Mouse (Mus musculus): ENCODE results near the gene Hspbap1. TPM values are rescaled to one million over a fixed set of nuclear protein-coding genes. Genes with fewer than 3 reads are reported as not detected.

The Hspbap1 gene
- total and polyA plus RNA-seq, 2 experiments from 2014 or later, result 6.8 to 8.2 TPM

DNA sequence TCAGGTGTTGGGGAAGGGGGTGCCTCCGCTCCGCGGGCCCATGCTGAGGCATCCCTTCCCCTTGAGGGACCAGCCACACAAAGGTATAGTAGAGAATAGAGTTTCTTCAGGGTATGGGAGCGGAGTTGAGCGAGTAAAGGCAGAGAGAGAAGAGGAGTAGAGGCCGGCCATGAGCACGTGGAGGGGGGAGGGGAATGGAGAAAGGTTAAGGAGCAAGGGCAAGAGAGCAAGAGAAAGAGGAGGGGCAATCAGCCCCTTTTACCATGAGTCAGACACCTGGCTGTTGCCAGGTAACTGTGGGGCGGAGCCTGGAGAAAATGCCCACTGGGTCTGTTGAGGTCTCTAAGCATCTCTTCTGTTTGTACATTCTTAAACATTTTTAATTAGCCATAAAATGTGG is 966 bp downstream of the Hspbap1 start:
- no peaks in the 10 kb centered on the region for H3K9me3 ChIP-seq (ENCODE audit: low read length)
- peaks cover 19% of the 10 kb centered on the region for H3K4me1 ChIP-seq (ENCODE audit: insufficient read depth)
- ATAC-seq (no peak), DNase-seq (no peak)
- peak overlapping the region; percentile 60 for H3K4me3 ChIP-seq (ENCODE audit: low read depth, low read length)
- no peak for TF ChIP-seq CTCF (IDR thresholded peaks at IDR 0.05; ENCODE audit: low read depth)
- H3K9ac ChIP-seq, result no peak overlapping the region
- H3K27ac ChIP-seq (ENCODE audit: low read depth, low read length), result no peak overlapping the region
- H3K4me2 ChIP-seq (ENCODE audit: low read depth), result peak overlapping the region; percentile 62
- 22% methylated on average over 8 of the region's 8 CpGs for WGBS
- no peaks in the 10 kb centered on the region for H3K27me3 ChIP-seq (ENCODE audit: insufficient read depth, low read length)
- no peaks in the 10 kb centered on the region for H3K36me3 ChIP-seq (ENCODE audit: insufficient read depth)

DNA sequence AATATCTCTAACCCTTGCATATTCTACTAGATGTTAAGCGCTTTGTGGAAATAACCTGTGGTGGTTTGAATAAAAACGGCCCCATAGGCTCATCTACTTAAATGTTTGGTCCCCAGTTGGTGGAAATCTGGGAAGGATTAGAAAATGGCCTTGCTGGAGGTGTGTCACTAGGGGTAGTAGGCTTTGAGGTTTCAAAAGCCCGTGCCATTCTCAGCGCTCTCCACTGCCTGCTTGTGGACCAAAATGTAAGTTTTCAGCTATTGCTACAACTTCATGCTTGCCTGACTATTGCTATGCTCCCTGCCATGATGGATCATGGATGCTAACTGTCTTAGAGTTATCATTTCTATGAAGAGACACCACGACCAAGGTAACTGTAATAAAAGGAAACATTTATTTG is 1.4 kb downstream of the Hspbap1 start:
- Histone ChIP-seq H3K27me3 (ENCODE audit: insufficient read depth, low read length) (no peaks in the 10 kb centered on the region), H3K4me3 (ENCODE audit: low read depth, low read length) (no peak overlapping the region), H3K4me2 (ENCODE audit: low read depth) (peak overlapping the region; percentile 62), H3K9ac (no peak overlapping the region), H3K36me3 (ENCODE audit: insufficient read depth) (no peaks in the 10 kb centered on the region), H3K4me1 (ENCODE audit: insufficient read depth) (peaks cover 19% of the 10 kb centered on the region), H3K27ac (ENCODE audit: low read depth, low read length) (no peak overlapping the region), H3K9me3 (ENCODE audit: low read length) (no peaks in the 10 kb centered on the region)
- ATAC-seq, result no peak
- TF ChIP-seq CTCF (IDR thresholded peaks at IDR 0.05; ENCODE audit: low read depth), result no peak; the same call in 1 of the 2 replicates
- WGBS, result 86% methylated on average over 5 of the region's 5 CpGs
- no peak for DNase-seq

DNA sequence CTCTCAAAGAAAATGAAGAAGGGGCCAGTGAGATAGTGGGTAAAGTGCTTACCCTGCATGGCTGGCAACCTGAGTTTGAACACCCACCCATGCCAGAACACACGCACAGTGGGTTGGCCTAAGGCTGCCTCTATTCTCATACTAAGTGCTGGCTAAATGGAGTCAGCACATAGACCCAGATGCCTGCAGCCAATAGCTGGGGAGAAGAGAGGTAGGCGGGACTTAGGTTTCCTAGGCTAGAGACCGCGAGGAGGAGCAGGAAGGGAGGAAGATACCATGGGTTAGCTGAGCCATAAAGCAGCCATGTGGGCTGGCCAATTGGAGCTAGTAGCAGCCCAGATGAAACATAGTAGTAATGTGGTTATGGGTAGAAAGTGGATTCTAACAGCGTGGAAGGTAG is 2.4 kb downstream of the Hspbap1 start:
- H3K4me3 ChIP-seq (ENCODE audit: low read depth, low read length), result no peak overlapping the region
- DNase-seq (no peak), ATAC-seq (no peak)
- no peaks in the 10 kb centered on the region for H3K36me3 ChIP-seq (ENCODE audit: insufficient read depth)
- H3K4me1 ChIP-seq (ENCODE audit: insufficient read depth), result peaks cover 17% of the 10 kb centered on the region
- no peak overlapping the region for H3K9ac ChIP-seq
- H3K27ac ChIP-seq (ENCODE audit: low read depth, low read length), result no peak overlapping the region
- H3K4me2 ChIP-seq (ENCODE audit: low read depth), result no peak overlapping the region
- no peaks in the 10 kb centered on the region for H3K27me3 ChIP-seq (ENCODE audit: insufficient read depth, low read length)
- WGBS, result 93% methylated on average over 5 of the region's 5 CpGs
- no peak for TF ChIP-seq CTCF (IDR thresholded peaks at IDR 0.05; ENCODE audit: low read depth)
- no peaks in the 10 kb centered on the region for H3K9me3 ChIP-seq (ENCODE audit: low read length)

DNA sequence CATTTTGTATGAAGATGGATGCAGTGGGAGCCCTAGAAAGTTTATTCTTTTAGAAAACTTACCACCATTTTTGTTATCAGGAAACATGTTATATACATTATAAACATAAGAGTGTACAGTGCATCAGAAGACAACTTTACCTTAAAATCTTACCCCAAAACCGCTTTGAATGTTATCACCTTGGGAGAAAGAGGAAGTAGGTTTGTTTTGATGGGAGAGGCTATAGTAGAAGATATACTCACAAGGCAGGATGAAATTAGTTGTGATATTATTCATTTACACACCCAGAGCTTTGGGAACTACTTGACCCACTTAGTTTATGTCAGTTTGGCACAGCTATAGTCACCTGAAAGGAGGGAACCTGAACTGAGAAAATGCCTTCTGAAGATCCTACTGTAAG is 5.7 kb downstream of the Hspbap1 start:
- no peak for DNase-seq
- H3K9me3 ChIP-seq (ENCODE audit: low read length), result no peaks in the 10 kb centered on the region
- no peaks in the 10 kb centered on the region for H3K27me3 ChIP-seq (ENCODE audit: insufficient read depth, low read length)
- H3K4me2 ChIP-seq (ENCODE audit: low read depth), result no peak overlapping the region
- no peaks in the 10 kb centered on the region for H3K36me3 ChIP-seq (ENCODE audit: insufficient read depth)
- H3K4me1 ChIP-seq (ENCODE audit: insufficient read depth), result peaks cover 8% of the 10 kb centered on the region; the same call in 1 of the 2 replicates
- ATAC-seq, result no peak
- TF ChIP-seq CTCF (IDR thresholded peaks at IDR 0.05; ENCODE audit: low read depth), result no peak
- no peak overlapping the region for H3K4me3 ChIP-seq (ENCODE audit: low read depth, low read length)
- 91% methylated on average over 1 of the region's 1 CpGs for WGBS
- H3K27ac ChIP-seq (ENCODE audit: low read depth, low read length), result no peak overlapping the region
- H3K9ac ChIP-seq, result no peak overlapping the region

DNA sequence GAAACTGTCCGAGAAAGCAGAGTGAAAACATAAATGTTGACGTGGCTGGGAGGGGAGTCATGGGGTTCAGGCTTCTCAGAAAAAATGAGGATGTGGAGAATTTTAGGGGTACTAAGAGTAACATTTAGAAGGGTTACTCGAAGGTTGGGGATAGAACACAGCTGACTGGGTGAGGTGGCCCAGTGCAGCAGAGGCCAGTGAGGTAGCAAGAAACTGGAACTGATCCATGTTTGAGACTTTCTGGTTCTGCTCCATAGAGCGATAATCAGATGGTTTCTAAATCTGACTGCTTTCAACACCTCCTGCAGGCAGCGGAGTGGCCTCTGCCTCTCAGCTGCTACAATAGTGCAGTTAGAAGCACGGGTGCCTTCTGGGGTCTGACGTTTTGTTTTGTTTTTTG is 6.6 kb downstream of the Hspbap1 start:
- no peak overlapping the region for H3K4me3 ChIP-seq (ENCODE audit: low read depth, low read length)
- H3K9me3 ChIP-seq (ENCODE audit: low read length), result no peaks in the 10 kb centered on the region
- 95% methylated on average over 7 of the region's 7 CpGs for WGBS
- H3K27ac ChIP-seq (ENCODE audit: low read depth, low read length), result no peak overlapping the region
- no peak for ATAC-seq
- H3K4me2 ChIP-seq (ENCODE audit: low read depth), result no peak overlapping the region
- no peaks in the 10 kb centered on the region for H3K4me1 ChIP-seq (ENCODE audit: insufficient read depth)
- no peak for TF ChIP-seq CTCF (IDR thresholded peaks at IDR 0.05; ENCODE audit: low read depth)
- DNase-seq, result no peak
- no peaks in the 10 kb centered on the region for H3K36me3 ChIP-seq (ENCODE audit: insufficient read depth)
- H3K27me3 ChIP-seq (ENCODE audit: insufficient read depth, low read length), result no peaks in the 10 kb centered on the region
- H3K9ac ChIP-seq, result no peak overlapping the region

DNA sequence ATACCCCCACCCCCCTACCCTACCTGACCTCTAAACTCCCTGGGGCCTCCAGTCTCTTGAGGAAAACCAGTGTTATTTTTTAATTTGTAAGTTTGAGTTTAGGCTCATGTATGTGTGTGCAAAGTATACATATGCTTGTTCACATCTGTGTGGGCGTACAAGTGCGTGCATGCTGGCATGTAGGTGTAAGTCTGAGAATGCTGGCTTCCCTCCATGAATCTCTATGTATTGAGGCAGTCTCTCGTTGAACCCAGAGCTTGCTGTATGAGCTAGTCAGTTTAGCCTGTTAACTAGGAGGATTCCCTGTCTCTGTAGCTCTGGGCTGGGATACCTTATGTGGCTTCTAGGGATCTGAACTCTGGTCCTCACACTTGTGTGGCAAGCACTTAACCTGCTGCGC is 7.6 kb downstream of the Hspbap1 start:
- Histone ChIP-seq H3K4me1 (ENCODE audit: insufficient read depth) (no peaks in the 10 kb centered on the region), H3K36me3 (ENCODE audit: insufficient read depth) (no peaks in the 10 kb centered on the region), H3K4me3 (ENCODE audit: low read depth, low read length) (no peak overlapping the region), H3K9ac (no peak overlapping the region), H3K9me3 (ENCODE audit: low read length) (no peaks in the 10 kb centered on the region), H3K27ac (ENCODE audit: low read depth, low read length) (no peak overlapping the region), H3K27me3 (ENCODE audit: insufficient read depth, low read length) (no peaks in the 10 kb centered on the region), H3K4me2 (ENCODE audit: low read depth) (no peak overlapping the region)
- WGBS, result 94% methylated on average over 4 of the region's 4 CpGs
- ATAC-seq, result no peak
- TF ChIP-seq CTCF (IDR thresholded peaks at IDR 0.05; ENCODE audit: low read depth), result no peak
- no peak for DNase-seq

DNA sequence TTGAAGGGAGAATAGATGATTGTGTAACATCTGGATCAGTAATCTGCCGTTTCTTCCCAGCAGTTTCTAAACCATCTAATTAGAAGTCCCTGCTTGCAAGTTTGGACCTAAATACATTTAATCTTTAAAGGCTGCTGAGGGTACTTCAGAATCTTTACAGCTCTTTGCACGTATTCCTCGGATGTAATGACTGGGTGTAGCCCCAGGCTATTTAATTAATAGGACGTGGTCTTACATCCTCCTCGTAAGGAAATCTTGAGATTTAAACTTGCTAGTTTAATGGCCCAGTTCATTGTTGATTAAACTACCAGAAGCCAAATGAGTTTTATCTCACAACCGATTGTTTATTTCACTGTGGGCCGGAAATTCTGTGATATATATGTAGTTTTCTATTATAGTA is 9.5 kb downstream of the Hspbap1 start:
- no peak overlapping the region for H3K4me3 ChIP-seq (ENCODE audit: low read depth, low read length)
- no peak for TF ChIP-seq CTCF (IDR thresholded peaks at IDR 0.05; ENCODE audit: low read depth)
- DNase-seq, result no peak
- WGBS, result 51% methylated on average over 7 of the region's 7 CpGs
- no peaks in the 10 kb centered on the region for H3K27me3 ChIP-seq (ENCODE audit: insufficient read depth, low read length)
- no peak for ATAC-seq
- H3K27ac ChIP-seq (ENCODE audit: low read depth, low read length), result no peak overlapping the region
- no peaks in the 10 kb centered on the region for H3K4me1 ChIP-seq (ENCODE audit: insufficient read depth)
- no peak overlapping the region for H3K9ac ChIP-seq
- no peaks in the 10 kb centered on the region for H3K36me3 ChIP-seq (ENCODE audit: insufficient read depth)
- no peaks in the 10 kb centered on the region for H3K9me3 ChIP-seq (ENCODE audit: low read length)
- H3K4me2 ChIP-seq (ENCODE audit: low read depth), result no peak overlapping the region

DNA sequence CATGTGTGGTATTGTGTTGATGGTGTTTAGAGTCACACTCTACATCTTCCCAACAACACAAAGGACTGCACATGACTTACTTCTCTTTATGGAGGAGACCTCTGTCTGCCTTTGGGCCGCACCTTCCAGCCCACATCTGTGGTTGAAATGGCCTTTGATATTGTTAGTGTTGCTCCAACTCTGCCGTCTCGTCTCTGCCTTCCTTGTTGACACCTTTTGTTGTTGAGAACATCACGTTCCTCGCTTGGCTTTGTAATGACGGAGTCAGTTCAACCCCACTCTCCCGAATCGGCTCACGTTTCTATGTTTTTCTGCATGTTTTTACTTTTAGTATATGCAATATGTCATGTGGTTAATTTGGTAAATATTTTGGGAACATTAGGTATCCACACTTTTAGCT is 10.9 kb downstream of the Hspbap1 start:
- no peak overlapping the region for H3K9ac ChIP-seq

More for the DNA sequence above, 10.9 kb downstream of the Hspbap1 start:
- Histone ChIP-seq H3K27me3 (ENCODE audit: insufficient read depth, low read length) (no peaks in the 10 kb centered on the region), H3K36me3 (ENCODE audit: insufficient read depth) (no peaks in the 10 kb centered on the region), H3K4me2 (ENCODE audit: low read depth) (no peak overlapping the region), H3K4me3 (ENCODE audit: low read depth, low read length) (no peak overlapping the region), H3K9me3 (ENCODE audit: low read length) (no peaks in the 10 kb centered on the region), H3K4me1 (ENCODE audit: insufficient read depth) (no peaks in the 10 kb centered on the region), H3K27ac (ENCODE audit: low read depth, low read length) (no peak overlapping the region)
- no peak for TF ChIP-seq CTCF (IDR thresholded peaks at IDR 0.05; ENCODE audit: low read depth)
- 87% methylated on average over 9 of the region's 9 CpGs for WGBS
- no peak for ATAC-seq
- DNase-seq, result no peak

Data from forebrain, postnatal 0 days (tissue).